Mouse (Mus musculus) hematopoietic stem cell, adult 5-6 weeks (primary cell): Measurements from ENCODE around the gene Ppp1r36. TPM values are rescaled to one million over a fixed set of nuclear protein-coding genes. Genes with fewer than 3 reads are reported as not detected.
"Not testable (repeated sequence)": the region's sequence is repeated elsewhere in the genome, so short reads cannot be mapped to it uniquely, and the experiment has no call there.

Source experiments
- ATAC-seq, 2 experiments: fragments of 125-278 bp in 1 of 2; replicated peaks in 1 of 2; 2 replicates each; pipeline ENCODE4 v1.8.0; 2016 to 2017; ENCODE audit warnings: inconsistent platforms in 2 of 2, mild to moderate bottlenecking in 2 of 2, moderate number of reproducible peaks in 2 of 2, low read depth in 1 of 2, moderate TSS enrichment in 1 of 2; ENCODE audit not compliant: low FRiP score in 2 of 2, poor library complexity in 2 of 2, severe bottlenecking in 2 of 2, insufficient read depth in 1 of 2, low TSS enrichment in 1 of 2
- total RNA-seq: library from RNA; stranded (forward); fragments of 172-1452, 232-1000 nt; gene quantifications from 2 replicates; pipeline ENCODE4 v1.2.3, GENCODE M21; 2017

Ppp1r36 gene
- total RNA-seq, 1 experiment from 2014 or later, result 2.5 TPM

DNA sequence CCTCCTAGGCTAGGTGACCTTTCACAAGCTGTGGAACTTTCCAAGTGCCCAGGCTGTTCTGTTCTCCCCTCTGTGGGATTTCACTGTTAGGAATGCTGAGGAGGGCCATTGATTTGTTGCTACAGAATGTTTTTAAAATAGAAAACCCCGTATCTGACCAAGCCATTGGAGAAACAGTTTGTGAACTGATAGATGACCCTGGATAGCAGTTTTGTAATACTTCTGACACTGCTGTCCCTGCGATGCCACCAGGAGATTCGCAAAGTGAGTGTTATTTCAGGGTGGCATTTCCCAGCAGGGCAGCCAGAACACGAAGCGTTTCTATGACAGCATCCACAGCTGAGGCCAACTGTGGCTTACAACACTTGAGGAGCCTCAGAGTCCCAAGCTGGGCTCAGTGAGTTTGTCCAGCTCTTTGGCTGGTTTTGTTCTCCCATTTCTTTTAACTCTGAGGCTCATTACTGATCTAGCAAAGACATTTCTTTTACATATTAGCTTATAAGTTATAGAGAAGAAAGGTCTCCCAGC lies 13.6 kb downstream of the Ppp1r36 start:
- no peak for ATAC-seq

DNA sequence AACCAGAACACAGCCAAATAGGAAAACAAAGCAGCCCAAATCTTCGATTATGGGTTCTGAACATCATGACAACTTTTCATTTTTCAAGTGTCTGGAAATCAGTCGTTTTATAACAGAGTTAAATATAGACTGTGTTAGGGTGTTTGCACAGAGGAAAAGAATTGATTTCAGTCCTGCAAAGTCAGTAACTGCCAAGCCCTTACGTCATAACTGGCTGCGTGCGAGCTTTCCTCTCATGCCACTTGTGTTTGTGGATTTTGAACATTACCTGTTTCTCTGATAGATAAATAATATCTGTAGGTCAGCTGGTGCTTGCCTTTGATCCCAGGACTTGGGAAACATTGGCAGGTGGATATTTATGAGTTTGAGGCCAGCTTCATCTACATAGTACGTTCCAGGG lies 14.1 kb downstream of the Ppp1r36 start:
- ATAC-seq, result no peak

DNA sequence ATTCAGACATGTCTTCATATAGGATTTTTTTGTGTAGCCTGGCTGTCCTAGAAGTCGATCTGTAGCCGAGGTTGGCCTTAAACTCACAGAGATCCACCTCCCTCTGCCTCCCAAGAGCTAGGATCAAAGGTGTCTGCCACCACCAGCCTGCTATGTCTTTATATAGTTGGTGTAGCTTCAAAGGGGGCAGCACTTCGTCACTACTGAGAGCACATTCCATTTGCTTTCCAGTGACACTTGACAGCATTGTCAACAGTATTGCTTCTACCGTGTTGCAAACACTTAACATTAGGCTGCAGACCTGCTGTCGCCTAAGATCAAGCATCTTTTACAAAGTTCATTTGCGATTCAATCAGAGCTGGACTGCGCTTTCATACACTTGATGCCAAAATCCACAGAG lies 16.8 kb downstream of the Ppp1r36 start:
- ATAC-seq, result no peak

DNA sequence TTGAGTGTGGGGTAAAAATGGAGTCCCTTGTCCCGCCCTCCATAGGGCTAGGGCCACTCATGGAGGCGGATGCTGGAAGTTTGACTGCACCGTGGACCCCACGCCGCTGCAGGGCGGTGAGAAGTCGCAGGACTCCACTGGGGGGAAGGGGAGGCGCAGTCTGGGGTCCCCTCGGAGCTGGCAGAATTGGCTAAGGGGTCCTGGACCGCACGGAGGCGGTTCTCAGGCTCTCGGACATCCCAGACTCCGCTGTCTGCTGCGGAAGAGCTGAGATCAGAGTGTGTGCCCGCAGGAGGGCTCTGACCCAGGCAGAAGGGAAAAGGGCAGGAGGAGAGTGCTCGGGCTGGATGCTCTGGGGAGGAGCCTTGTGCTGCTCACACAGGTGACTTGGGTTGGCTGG lies 17.7 kb downstream of the Ppp1r36 start:
- no peak for ATAC-seq

DNA sequence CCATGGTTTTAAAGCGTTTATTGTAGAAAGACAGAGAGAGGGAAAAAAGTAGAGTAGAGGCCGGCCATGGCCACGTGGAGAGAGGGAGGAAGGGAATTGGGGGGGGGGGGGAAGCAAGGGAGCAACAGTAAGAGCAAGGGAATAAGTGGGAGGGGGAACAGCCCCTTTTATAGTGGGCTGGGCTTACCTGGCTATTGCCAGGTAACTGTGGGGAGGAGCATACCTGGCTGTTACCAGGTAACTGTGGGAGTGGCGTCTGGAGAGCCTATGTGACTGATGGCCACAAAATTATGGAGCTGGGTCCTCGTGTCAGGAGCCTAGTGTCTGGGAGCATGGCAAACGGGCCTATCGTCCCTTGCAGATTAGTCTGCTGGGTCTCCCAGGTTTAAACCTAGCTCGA lies 18.2 kb downstream of the Ppp1r36 start:
- no peak for ATAC-seq

DNA sequence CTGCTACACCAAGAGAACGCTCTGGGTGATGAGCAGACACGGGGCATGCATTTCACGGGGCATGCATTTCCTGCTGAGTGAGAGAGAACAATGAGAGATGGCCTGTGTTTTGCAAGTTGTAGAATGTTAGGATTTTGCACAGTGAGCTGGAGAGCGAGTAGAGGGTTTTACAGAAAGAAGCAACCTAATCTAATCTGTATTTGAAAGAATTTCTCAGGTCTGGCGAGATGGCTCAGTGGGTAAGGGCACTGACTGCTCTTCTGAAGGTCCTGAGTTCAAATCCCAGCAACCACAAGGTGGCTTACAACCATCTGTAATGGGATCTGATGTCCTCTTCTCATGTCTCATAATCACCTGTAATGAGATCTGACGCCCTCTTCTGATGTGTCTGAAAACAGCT lies 26.1 kb downstream of the Ppp1r36 start:
- ATAC-seq, result not testable (repeated sequence)

DNA sequence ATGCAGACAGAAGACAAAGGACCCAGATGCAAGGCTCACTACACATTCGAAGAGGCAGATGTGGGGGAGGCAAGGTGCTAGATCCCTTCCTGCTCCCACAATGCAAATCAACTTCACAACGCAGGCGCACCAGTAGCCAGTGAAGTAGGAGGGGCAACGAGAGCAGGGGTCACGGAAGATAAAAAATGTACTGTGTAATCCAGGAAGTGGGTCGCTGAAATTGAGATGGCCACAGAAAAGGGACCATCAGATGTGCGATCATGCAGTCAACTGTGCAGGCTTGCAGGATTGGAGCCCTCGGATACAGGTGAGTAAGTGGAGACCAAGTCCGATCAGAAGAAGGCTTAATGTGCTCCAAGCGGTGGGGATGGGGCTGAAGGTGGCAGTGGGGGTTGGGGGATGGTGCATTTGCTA lies 27.0 kb downstream of the Ppp1r36 start:
- no peak for ATAC-seq

DNA sequence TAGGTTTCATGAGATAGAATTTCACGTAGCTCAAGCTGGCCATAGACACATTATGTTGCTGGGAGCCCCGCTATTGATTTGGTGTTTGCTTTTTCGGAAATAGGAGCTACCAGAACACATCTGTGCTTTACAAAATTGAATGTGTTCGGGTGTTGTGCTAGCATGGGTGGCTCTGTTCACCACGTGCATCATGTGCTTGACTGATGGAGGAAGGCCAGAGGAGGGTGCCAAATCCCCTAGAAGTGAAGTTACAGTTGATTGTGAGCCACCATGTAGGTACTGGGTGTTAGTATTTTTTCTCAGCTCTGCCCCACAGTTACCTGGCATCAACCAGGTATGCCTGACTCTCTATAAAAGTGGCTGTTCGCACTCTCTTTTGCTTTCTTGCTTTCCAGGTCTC lies 27.5 kb downstream of the Ppp1r36 start:
- no peak for ATAC-seq

DNA sequence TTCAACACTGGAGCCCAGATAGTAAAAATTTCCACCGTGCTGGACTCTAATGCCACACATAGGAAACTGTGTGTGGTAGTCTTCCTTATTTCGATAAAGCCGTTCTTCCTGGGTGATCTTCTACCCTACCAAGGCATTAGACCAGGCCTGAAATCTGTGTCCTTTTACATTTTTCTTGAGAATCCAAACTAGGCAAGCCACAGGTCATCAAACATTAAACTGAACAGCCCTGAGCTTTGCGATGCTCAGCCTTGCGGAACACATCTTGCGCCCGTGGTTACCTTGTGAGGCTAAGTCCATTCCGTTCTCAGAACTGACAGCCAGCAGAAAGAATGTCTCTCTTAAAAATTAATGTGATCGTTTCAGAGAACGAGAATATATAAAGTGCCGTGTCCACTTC lies 28.9 kb downstream of the Ppp1r36 start:
- no peak for ATAC-seq

DNA sequence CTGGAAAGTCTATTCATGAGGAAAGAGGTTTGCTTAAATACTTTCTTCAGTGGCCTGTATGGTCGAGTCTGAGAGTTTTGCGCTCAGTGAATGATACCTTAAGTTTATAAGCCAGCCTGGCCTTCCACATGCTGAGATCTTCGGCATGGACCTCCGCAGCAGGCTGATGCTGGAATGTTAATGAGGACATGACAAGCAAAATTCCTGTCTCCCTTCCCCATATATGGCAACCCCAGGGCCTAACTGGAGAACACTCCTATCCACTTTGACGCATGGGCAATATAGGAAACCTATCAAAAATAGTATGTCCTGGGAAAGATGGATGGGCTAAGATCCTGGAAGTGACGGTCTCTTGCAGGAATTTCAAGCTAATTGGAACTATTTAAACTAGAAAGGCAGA lies 30.8 kb downstream of the Ppp1r36 start:
- ATAC-seq, result no peak

DNA sequence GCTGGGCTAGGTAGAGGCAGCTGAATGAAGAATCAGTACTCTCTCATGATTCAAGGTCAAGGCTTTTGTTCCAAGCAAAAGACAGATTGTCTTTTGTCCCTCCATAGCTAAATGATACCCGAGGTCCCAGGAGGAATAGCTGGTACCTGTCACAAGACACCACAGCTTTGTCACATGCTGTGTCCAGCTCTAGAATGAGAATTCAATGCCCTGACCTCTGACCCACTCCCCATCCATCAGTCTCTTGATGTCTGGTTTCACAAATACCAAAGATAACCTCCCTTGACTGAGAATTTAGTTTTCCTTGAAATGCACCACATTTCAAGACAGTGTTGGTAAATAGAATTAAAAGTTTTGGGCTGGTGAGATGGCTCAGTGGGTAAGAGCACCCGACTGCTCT lies 34.9 kb downstream of the Ppp1r36 start:
- no peak for ATAC-seq

DNA sequence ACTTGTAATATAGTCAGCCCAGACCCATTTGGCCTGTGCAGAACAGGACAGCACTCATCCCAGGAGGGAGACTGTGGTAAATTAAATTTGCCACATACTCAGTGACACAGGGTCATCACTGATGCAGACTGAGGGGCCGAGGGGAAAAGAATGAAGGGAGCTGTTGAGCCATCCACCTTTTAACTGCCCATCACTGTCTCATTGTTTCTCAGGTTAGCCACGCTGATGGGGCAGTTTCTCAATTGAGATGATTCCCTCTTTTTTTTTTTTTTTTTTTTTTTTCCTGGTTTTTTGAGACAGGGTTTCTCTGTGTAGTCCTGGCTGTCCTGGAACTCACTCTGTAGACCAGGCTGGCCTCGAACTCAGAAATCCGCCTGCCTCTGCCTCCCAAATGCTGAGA lies 41.1 kb downstream of the Ppp1r36 start:
- not testable (repeated sequence) for ATAC-seq

DNA sequence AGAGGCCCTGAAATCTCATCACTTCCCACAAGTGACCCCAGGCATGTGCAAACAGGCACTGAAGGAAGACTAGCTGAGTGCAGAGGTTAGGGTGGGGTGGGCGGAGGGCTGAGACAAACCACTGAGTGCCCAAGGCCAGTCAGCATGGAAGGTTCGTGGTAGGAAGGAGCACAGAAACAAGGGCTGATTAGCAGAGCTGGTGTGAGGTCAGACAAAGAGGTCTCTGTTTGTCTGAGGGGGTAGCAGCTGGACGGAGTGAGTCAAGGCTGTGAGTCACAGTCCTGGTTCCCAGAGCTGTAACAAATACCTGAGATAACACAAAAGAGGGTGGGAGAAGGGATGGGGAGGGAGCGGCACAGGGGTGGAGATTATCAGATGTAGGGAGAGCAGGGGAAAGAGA lies 41.7 kb downstream of the Ppp1r36 start:
- no peak for ATAC-seq

DNA sequence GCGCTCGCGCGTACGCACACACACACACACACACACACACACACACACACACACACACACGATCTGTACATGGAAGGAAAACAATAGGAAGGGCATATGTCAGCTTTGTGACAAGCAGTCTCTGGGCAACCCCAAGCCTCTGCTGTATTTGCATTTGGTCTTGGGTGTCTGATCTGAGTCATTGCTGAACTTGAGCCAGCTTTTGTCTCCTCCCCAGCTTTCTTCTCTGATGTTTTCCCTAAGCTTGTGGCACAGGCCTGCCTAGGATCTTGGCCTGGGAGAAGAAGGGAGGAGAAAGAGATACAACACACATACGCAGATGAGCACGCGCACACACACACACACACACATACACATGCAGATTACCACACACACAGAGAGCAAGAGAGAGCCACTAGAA lies 46.1 kb downstream of the Ppp1r36 start:
- no peak for ATAC-seq

DNA sequence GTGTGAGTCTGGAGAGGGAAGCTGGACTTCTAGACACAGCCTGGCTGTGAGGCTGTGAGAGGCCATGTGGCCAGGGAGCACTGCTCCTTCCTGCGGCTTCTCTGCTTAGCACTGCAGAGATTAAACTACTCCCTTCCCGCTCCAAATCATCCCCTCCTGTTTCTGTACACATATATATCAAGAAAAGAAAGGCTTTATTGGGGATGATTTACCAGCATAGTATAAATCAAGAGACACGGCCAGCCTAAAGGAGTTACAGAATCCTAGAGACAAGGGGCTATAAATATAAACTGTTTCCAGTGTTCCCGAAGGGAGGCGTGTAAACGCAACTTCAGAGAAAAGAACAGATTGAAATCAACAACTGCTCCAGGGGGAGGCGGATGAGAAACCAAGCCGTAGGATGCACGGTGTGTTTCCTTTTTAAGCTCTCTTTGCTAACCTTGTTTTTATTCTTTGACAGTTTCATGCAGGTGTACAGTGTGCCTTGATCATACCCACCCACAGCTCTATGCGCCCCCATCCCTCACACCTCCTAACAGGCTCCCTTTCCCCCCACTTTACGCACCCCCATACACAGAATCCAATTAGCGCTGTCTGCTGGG lies 47.4 kb downstream of the Ppp1r36 start:
- no peak for ATAC-seq

DNA sequence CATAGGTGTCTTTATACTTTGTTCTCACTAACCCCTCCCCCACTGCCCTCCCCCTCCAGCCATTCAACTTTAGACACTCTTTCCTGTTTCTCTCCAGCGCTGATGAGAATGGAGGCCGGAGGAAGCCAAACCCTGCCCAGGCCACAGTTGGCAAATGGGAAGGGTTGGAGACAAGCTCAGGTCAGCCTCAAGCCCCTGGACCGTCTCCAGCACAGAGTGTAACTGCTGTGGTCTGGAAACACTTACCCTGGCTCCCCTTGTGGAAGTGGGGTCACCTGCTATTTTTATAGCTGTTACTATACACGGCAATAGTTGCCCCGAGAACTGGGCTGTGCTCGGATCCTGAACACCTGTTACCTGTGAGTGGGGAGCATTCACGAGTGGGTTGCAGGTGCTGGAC lies 49.3 kb downstream of the Ppp1r36 start:
- ATAC-seq, result no peak

DNA sequence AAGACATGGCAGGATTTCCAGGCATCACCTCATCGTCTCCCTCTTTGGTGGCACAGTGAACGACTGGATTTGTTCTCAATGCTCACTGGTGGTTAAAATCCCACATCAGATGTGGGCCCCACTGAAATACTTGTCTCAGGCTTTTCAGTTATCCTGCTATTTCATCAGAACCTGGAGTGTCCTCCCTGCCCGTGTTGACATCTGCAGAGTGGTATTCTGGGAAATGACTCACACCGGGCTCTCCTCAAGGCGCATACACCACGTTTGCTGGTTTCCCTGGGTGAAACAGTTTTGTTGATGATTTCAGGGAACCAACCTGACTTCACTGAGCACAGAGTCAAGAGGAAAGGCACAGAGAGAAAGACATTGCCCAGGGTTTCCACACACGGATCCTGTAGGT lies 49.9 kb downstream of the Ppp1r36 start:
- ATAC-seq, result no peak

DNA sequence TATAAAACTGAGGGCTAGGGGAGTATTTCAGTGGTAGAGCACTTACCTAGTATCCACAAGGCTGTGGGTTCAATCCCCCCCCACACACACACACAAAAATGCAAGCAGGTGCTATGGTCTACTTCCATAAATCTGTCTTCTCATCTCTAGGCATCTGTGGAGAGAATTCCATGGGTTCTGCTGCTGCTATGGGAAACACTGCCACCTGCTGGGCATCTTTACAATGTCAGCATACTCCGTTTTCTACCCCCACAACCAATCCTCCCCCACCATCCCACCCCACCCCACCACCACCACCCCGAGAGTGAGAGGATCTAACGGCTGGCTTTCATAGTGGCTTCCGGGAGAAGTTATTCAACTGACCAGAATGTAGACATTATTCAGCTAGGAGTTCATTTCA lies 54.7 kb downstream of the Ppp1r36 start:
- ATAC-seq, result peak; percentile 53 to 83

DNA sequence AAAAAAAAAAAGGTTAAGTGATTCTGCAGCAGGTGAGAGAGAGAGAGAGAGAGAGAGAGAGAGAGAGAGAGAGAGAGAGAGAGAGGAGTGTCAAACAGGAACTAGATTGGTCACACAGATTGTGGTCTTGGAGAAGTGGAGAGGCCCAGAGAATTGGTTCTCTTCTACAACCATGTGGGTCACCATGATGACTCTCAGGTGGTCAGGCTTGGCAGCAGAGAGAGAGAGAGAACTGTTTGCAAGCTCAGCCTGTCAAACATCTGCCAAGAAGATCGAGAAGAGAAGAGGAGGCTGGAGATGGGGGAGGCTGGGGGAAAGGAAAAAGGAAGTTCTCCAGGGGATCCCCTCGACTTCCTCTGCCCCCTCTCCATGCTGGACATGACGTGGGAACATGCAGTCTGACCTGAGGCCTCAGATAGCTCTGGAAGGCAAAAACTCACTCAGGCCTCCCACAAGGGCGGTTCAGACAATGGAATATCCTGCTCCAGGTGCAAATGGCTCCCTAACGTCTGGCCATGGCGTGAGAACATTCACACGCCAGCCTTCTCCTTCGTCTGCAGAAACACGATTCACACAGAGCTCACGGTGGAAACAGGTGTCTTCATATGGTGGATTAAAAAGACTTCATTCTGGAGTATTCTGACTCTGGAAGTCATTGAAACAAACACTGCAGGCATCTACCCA lies 56.4 kb downstream of the Ppp1r36 start:
- ATAC-seq, result peak; percentile 13 to 46; a peak in 2 of 4 replicates
